Mouse (Mus musculus) MEL (cell line): ENCODE results near the gene Gm20388. TPM values are rescaled to one million over a fixed set of nuclear protein-coding genes. Genes with fewer than 3 reads are reported as not detected.

Source experiments
- DNase-seq: peaks from one replicate; pipeline ENCODE4 v3.0.0; 2011; ENCODE audit warnings: low read depth, low spot score
- H3K27ac ChIP-seq: 2 replicates; pipeline ENCODE4 v1.5.1; 2012; ENCODE audit warnings: low read depth, mild to moderate bottlenecking, control low read depth, low read length, moderate library complexity; ENCODE audit not compliant: control insufficient read depth
- H3K27me3 ChIP-seq, 2 experiments: fragments of 150-350 bp in 1 of 2; sonication (generic) in 1 of 2; 2 replicates each; pipeline ENCODE4 v1.6.1; 2012; ENCODE audit warnings: low read length in 2 of 2, mild to moderate bottlenecking in 2 of 2, improper control_type of control experiment in 1 of 2, moderate library complexity in 1 of 2; ENCODE audit not compliant: insufficient read depth in 2 of 2, control insufficient read depth in 1 of 2
- H3K36me3 ChIP-seq, 2 experiments: 2 replicates each; pipeline ENCODE4 v1.6.1; 2012 to 2014; ENCODE audit warnings: low read length in 2 of 2, improper control_type of control experiment in 1 of 2, inconsistent platforms in 1 of 2, mild to moderate bottlenecking in 1 of 2; ENCODE audit not compliant: insufficient read depth in 2 of 2, control insufficient read depth in 1 of 2
- H3K4me1 ChIP-seq, 2 experiments: fragments of 150-350 bp in 1 of 2; sonication (generic) in 1 of 2; 2 replicates each; pipeline ENCODE4 v1.6.1; 2012; ENCODE audit warnings: low read length in 2 of 2, improper control_type of control experiment in 1 of 2, mild to moderate bottlenecking in 1 of 2; ENCODE audit not compliant: insufficient read depth in 2 of 2, control insufficient read depth in 1 of 2
- H3K4me3 ChIP-seq, 2 experiments: fragments of 150-350 bp in 1 of 2; sonication (generic) in 1 of 2; 2 replicates each; pipeline ENCODE4 v1.5.1; 2012; ENCODE audit warnings: low read depth in 2 of 2, low read length in 2 of 2, mild to moderate bottlenecking in 2 of 2, moderate library complexity in 2 of 2, control low read depth in 1 of 2, improper control_type of control experiment in 1 of 2; ENCODE audit not compliant: control insufficient read depth in 1 of 2, insufficient read depth in 1 of 2
- H3K79me2 ChIP-seq: 2 replicates; pipeline ENCODE4 v1.6.1; 2012; ENCODE audit warnings: mild to moderate bottlenecking, low read length, moderate library complexity; ENCODE audit not compliant: control insufficient read depth, poor library complexity, insufficient read depth
- H3K9ac ChIP-seq: 2 replicates; pipeline ENCODE4 v1.6.1; 2012; ENCODE audit warnings: low read depth, mild to moderate bottlenecking, control low read depth, low read length, moderate library complexity; ENCODE audit not compliant: control insufficient read depth, poor library complexity, severe bottlenecking
- H3K9me3 ChIP-seq: fragments of 150-350 bp; sonication (generic); replicated peaks from 2 replicates; pipeline ENCODE4 v1.6.1; 2012; ENCODE audit warnings: mild to moderate bottlenecking, low read length, improper control_type of control experiment, moderate library complexity; ENCODE audit not compliant: insufficient read depth
- CHD1 ChIP-seq: IDR thresholded peaks from 2 replicates; pipeline ENCODE4 v1.6.1; 2012; ENCODE audit warnings: low read depth, mild to moderate bottlenecking, inconsistent platforms, low read length, improper control_type of control experiment
- CHD2 ChIP-seq: IDR thresholded peaks from 2 replicates; pipeline ENCODE4 v1.6.1; 2011; ENCODE audit warnings: low read length, improper control_type of control experiment
- ELF1 ChIP-seq: IDR thresholded peaks from 2 replicates; pipeline ENCODE4 v1.6.1; 2014; ENCODE audit warnings: low read depth, mild to moderate bottlenecking, inconsistent platforms, low read length, improper control_type of control experiment, moderate library complexity
- EP300 ChIP-seq, 2 experiments: IDR thresholded peaks; 2 replicates each; pipeline ENCODE4 v1.6.1; 2011; ENCODE audit warnings: improper control_type of control experiment in 2 of 2, low read length in 2 of 2, low read depth in 1 of 2, mild to moderate bottlenecking in 1 of 2
- ETS1 ChIP-seq: IDR thresholded peaks from 2 replicates; pipeline ENCODE4 v1.6.1; 2012; ENCODE audit warnings: low read depth, mild to moderate bottlenecking, inconsistent platforms, low read length, improper control_type of control experiment, moderate library complexity
- GATA1 ChIP-seq: IDR thresholded peaks from 2 replicates; pipeline ENCODE4 v1.6.1; 2011; ENCODE audit warnings: low read depth, low read length, improper control_type of control experiment
- HCFC1 ChIP-seq: IDR thresholded peaks from 2 replicates; pipeline ENCODE4 v1.6.1; 2012; ENCODE audit warnings: low read depth, mild to moderate bottlenecking, inconsistent platforms, low read length, improper control_type of control experiment, moderate library complexity
- MAFK ChIP-seq: IDR thresholded peaks from 2 replicates; pipeline ENCODE4 v1.6.1; 2011; ENCODE audit warnings: low read depth, mild to moderate bottlenecking, low read length, improper control_type of control experiment, borderline replicate concordance
- MAX ChIP-seq: IDR thresholded peaks from 2 replicates; pipeline ENCODE4 v1.6.1; 2011; ENCODE audit warnings: low read length, improper control_type of control experiment
- MAZ ChIP-seq: IDR thresholded peaks from 2 replicates; pipeline ENCODE4 v1.6.1; 2012; ENCODE audit warnings: low read depth, mild to moderate bottlenecking, inconsistent platforms, low read length, improper control_type of control experiment
- MYC ChIP-seq: IDR thresholded peaks from 2 replicates; pipeline ENCODE4 v1.6.1; 2011; ENCODE audit warnings: low read depth, mild to moderate bottlenecking, low read length, improper control_type of control experiment, moderate library complexity
- NELFE ChIP-seq: IDR thresholded peaks from 2 replicates; pipeline ENCODE4 v1.6.1; 2011; ENCODE audit warnings: low read depth, low read length, improper control_type of control experiment
- NRF1 ChIP-seq: IDR thresholded peaks from 2 replicates; pipeline ENCODE4 v1.6.1; 2014; ENCODE audit warnings: low read depth, mild to moderate bottlenecking, inconsistent platforms, low read length, improper control_type of control experiment, moderate library complexity; ENCODE audit not compliant: poor library complexity, insufficient read depth, severe bottlenecking
- POLR2AphosphoS2 ChIP-seq: IDR thresholded peaks from 2 replicates; pipeline ENCODE4 v1.6.1; 2011; ENCODE audit warnings: low read length, improper control_type of control experiment
- RAD21 ChIP-seq: IDR thresholded peaks from 2 replicates; pipeline ENCODE4 v1.6.1; 2011; ENCODE audit warnings: mild to moderate bottlenecking, low read depth, low read length, improper control_type of control experiment
- SIN3A ChIP-seq: IDR thresholded peaks from 2 replicates; pipeline ENCODE4 v1.6.1; 2012; ENCODE audit warnings: low read length, improper control_type of control experiment, inconsistent platforms
- SMC3 ChIP-seq: IDR thresholded peaks from 2 replicates; pipeline ENCODE4 v1.6.1; 2011; ENCODE audit warnings: low read depth, low read length, improper control_type of control experiment
- TBP ChIP-seq: IDR thresholded peaks from 2 replicates; pipeline ENCODE4 v1.8.0; 2011; ENCODE audit warnings: low read depth, low read length, improper control_type of control experiment
- USF1 ChIP-seq: IDR thresholded peaks from 2 replicates; pipeline ENCODE4 v1.6.1; 2014; ENCODE audit warnings: low read depth, mild to moderate bottlenecking, inconsistent platforms, low read length, improper control_type of control experiment, moderate library complexity
- USF2 ChIP-seq, 2 experiments: IDR thresholded peaks; 2 replicates each; pipeline ENCODE4 v1.6.1; 2011 to 2012; ENCODE audit warnings: improper control_type of control experiment in 2 of 2, low read length in 2 of 2, borderline replicate concordance in 1 of 2, inconsistent platforms in 1 of 2, low read depth in 1 of 2, mild to moderate bottlenecking in 1 of 2; ENCODE audit not compliant: insufficient read depth in 1 of 2
- ZC3H11A ChIP-seq: IDR thresholded peaks from 2 replicates; pipeline ENCODE4 v1.6.1; 2012; ENCODE audit warnings: low read depth, mild to moderate bottlenecking, inconsistent platforms, low read length, improper control_type of control experiment
- ZKSCAN1 ChIP-seq: IDR thresholded peaks from 2 replicates; pipeline ENCODE4 v1.6.1; 2012; ENCODE audit warnings: low read depth, mild to moderate bottlenecking, inconsistent platforms, low read length, improper control_type of control experiment, moderate library complexity
- ZMIZ1 ChIP-seq: IDR thresholded peaks from 2 replicates; pipeline ENCODE4 v1.6.1; 2012; ENCODE audit warnings: low read depth, mild to moderate bottlenecking, inconsistent platforms, low read length, improper control_type of control experiment, moderate library complexity
- ZNF384 ChIP-seq: IDR thresholded peaks from 2 replicates; pipeline ENCODE4 v1.6.1; 2012; ENCODE audit warnings: low read depth, mild to moderate bottlenecking, inconsistent platforms, low read length, improper control_type of control experiment
- polyA plus RNA-seq, 2 experiments: library from polyadenylated mRNA; stranded (reverse) in 1 of 2; unstranded in 1 of 2; fragments of >175 nt in 1 of 2; fragments of >200 nt in 1 of 2; gene quantifications; 2 replicates each; pipeline versions ENCODE4 v1.2.1 to v1.2.4; 2012; ENCODE audit warnings: low replicate concordance in 2 of 2, low read depth in 1 of 2; ENCODE audit not compliant: insufficient read length in 2 of 2, insufficient read depth in 1 of 2, missing spikeins in 1 of 2
- total RNA-seq: library from RNA; depleted of rRNA; stranded (reverse); fragments of 300-350 nt; gene quantifications from 2 replicates; pipeline ENCODE4 v1.2.3, GENCODE M21; 2012

Gene Gm20388
- total and polyA plus RNA-seq, 3 experiments, result 11.1 to 17.8 TPM; not detected in 1

GRCm38 (mm10) chr8:124240932-124241331, 4330.3 kb downstream of the Gm20388 start:
- H3K79me2 ChIP-seq, result no peaks in the 10 kb centered on the region
- H3K9ac ChIP-seq, result no peak overlapping the region
- H3K36me3 ChIP-seq, result no peaks in the 10 kb centered on the region
- no peaks in the 10 kb centered on the region for H3K27me3 ChIP-seq
- H3K4me3 ChIP-seq, result no peak overlapping the region
- no peak overlapping the region for H3K27ac ChIP-seq
- DNase-seq, result no peak
- TF ChIP-seq CHD1 (no peak), SIN3A (no peak), ZC3H11A (no peak), POLR2AphosphoS2 (no peak), ZKSCAN1 (no peak), RAD21 (no peak), MYC (no peak), CHD2 (no peak), USF2 (IDR thresholded peaks at IDR 0.05; ENCODE audit: borderline replicate concordance in 1 of 2, insufficient read depth in 1 of 2, low read depth in 1 of 2, low read length in 2 of 2) (no peak), NELFE (no peak), HCFC1 (no peak), GATA1 (no peak), SMC3 (no peak), USF1 (no peak), TBP (no peak), NRF1 (no peak), ELF1 (no peak)
- no peaks in the 10 kb centered on the region for H3K9me3 ChIP-seq
- no peaks in the 10 kb centered on the region for H3K4me1 ChIP-seq

- H3K27me3 ChIP-seq, result no peaks in the 10 kb centered on the region
- no peak overlapping the region for H3K9ac ChIP-seq
- H3K27ac ChIP-seq, result no peak overlapping the region
- no peak for DNase-seq
- no peaks in the 10 kb centered on the region for H3K36me3 ChIP-seq
- TF ChIP-seq ZKSCAN1, result no peak
- no peak for TF ChIP-seq ZMIZ1
- TF ChIP-seq ELF1, result no peak
- no peak for TF ChIP-seq MAX
- TF ChIP-seq EP300 (IDR thresholded peaks at IDR 0.05; ENCODE audit: low read depth in 1 of 2, low read length in 2 of 2), result no peak
- TF ChIP-seq ETS1, result no peak
- no peak for TF ChIP-seq TBP
- no peak for TF ChIP-seq MAZ
- no peak for TF ChIP-seq ZC3H11A
- TF ChIP-seq ZNF384, result no peak
- no peak for TF ChIP-seq HCFC1
- TF ChIP-seq MAFK, result no peak
- H3K4me1 ChIP-seq, result no peaks in the 10 kb centered on the region
- H3K4me3 ChIP-seq, result no peak overlapping the region
- H3K9me3 ChIP-seq, result no peaks in the 10 kb centered on the region
- no peaks in the 10 kb centered on the region for H3K79me2 ChIP-seq
These were observed 4331.6 kb downstream of the Gm20388 start for GRCm38 (mm10) chr8:124242208-124242607.
